Mouse (Mus musculus) liver, adult 2 months (tissue): Measurements from ENCODE around the gene Dhx32. TPM values are rescaled to one million over a fixed set of nuclear protein-coding genes. Genes with fewer than 3 reads are reported as not detected.

ENCODE experiments used
- DNase-seq: peaks from one replicate; pipeline ENCODE4 v3.0.0-alpha.2; 2011; ENCODE audit warnings: low read depth, low spot score; ENCODE audit errors: extremely low read depth
- H3K27ac ChIP-seq: fragments of 200-500 bp; replicated peaks from 2 replicates; pipeline ENCODE4 v1.5.1; 2012; ENCODE audit warnings: low read depth, mild to moderate bottlenecking, control low read depth, inconsistent platforms, low read length; ENCODE audit not compliant: insufficient read depth
- H3K27me3 ChIP-seq: fragments of 200-500 bp; 2 replicates; pipeline ENCODE4 v1.6.1; 2012; ENCODE audit warnings: mild to moderate bottlenecking, moderate library complexity, low read length, inconsistent platforms; ENCODE audit not compliant: control insufficient read depth, insufficient read depth
- H3K36me3 ChIP-seq: fragments of 200-500 bp; 2 replicates; pipeline ENCODE4 v1.6.1; 2012; ENCODE audit warnings: low read length, inconsistent platforms; ENCODE audit not compliant: control insufficient read depth, insufficient read depth
- H3K4me1 ChIP-seq: fragments of 200-500 bp; 2 replicates; pipeline ENCODE4 v1.6.1; 2011; ENCODE audit warnings: low read length; ENCODE audit not compliant: control insufficient read depth, insufficient read depth
- H3K4me3 ChIP-seq: fragments of 200-500 bp; 2 replicates; pipeline ENCODE4 v1.5.1; 2011; ENCODE audit warnings: low read depth, mild to moderate bottlenecking, control low read depth, low read length, moderate library complexity; ENCODE audit not compliant: insufficient read depth
- H3K79me2 ChIP-seq: fragments of 200-500 bp; 2 replicates; pipeline ENCODE4 v1.6.1; 2012; ENCODE audit warnings: inconsistent platforms, mild to moderate bottlenecking, low read length, moderate library complexity; ENCODE audit not compliant: control insufficient read depth, insufficient read depth
- H3K9ac ChIP-seq: fragments of 200-500 bp; 2 replicates; pipeline ENCODE4 v1.6.1; 2012; ENCODE audit warnings: low read depth, mild to moderate bottlenecking, control low read depth, inconsistent platforms, low read length
- CTCF ChIP-seq: fragments of 200-500 bp; IDR thresholded peaks from 2 replicates; pipeline ENCODE4 v1.5.1; 2011; ENCODE audit warnings: low read depth, low read length, control low read depth
- POLR2A ChIP-seq: fragments of 200-500 bp; IDR thresholded peaks from 2 replicates; pipeline ENCODE4 v1.6.1; 2011; ENCODE audit warnings: low read length, control low read depth; ENCODE audit not compliant: insufficient read depth; ENCODE audit errors: extremely low read depth
- WGBS: fragments of 180-500 bp; shearing (Covaris S2); methylation state at CpG from one replicate; pipeline ENCODE4 v1.1.7; 2018; 5-methylcytosine and 5-hydroxymethylcytosine counted together
- polyA plus RNA-seq: library from polyadenylated mRNA; depleted of rRNA; stranded (reverse); fragments of >200 nt; gene quantifications from 2 replicates; pipeline ENCODE4 v1.2.3, GENCODE M21; 2012
- total RNA-seq: library from RNA; depleted of rRNA; stranded (reverse); fragments of >200 nt; gene quantifications from 2 replicates; pipeline ENCODE4 v1.2.3, GENCODE M21; 2014

The Dhx32 gene
- total and polyA plus RNA-seq, 2 experiments = 17.0 to 24.0 TPM

- H3K4me1 ChIP-seq = peaks cover 29% of the 10 kb centered on the region
- TF ChIP-seq CTCF = no peak
- TF ChIP-seq POLR2A = no peak
- no peak overlapping the region for H3K4me3 ChIP-seq
- DNase-seq = peak; percentile 96
- peaks cover 1% of the 10 kb centered on the region; the same call in 1 of the 2 replicates for H3K36me3 ChIP-seq
- no peaks in the 10 kb centered on the region for H3K79me2 ChIP-seq
- H3K27ac ChIP-seq = peak overlapping the region; percentile 64
- WGBS = 14% methylated on average over 11 of the region's 11 CpGs
- H3K27me3 ChIP-seq = no peaks in the 10 kb centered on the region
- no peak overlapping the region for H3K9ac ChIP-seq
Measured at GRCm38 (mm10) chr7:133730324-133731191, 52.0 kb downstream of the Dhx32 start.

GRCm38 (mm10) chr7:133729351-133729750 is 53.2 kb downstream of the Dhx32 start:
- H3K27me3 ChIP-seq = no peaks in the 10 kb centered on the region
- TF ChIP-seq CTCF (no peak), POLR2A (no peak)
- no peak overlapping the region for H3K9ac ChIP-seq
- WGBS = 91% methylated on average over 5 of the region's 5 CpGs
- peaks cover 4% of the 10 kb centered on the region; the same call in 1 of the 2 replicates for H3K36me3 ChIP-seq
- H3K27ac ChIP-seq = no peak overlapping the region
- H3K4me1 ChIP-seq = peaks cover 29% of the 10 kb centered on the region
- no peaks in the 10 kb centered on the region for H3K79me2 ChIP-seq
- no peak for DNase-seq
- H3K4me3 ChIP-seq = no peak overlapping the region

GRCm38 (mm10) chr7:133727027-133727426 is 55.5 kb downstream of the Dhx32 start:
- Histone ChIP-seq H3K4me3 (no peak overlapping the region), H3K27ac (no peak overlapping the region), H3K27me3 (no peaks in the 10 kb centered on the region), H3K36me3 (peaks cover 4% of the 10 kb centered on the region; the same call in 1 of the 2 replicates), H3K4me1 (peaks cover 29% of the 10 kb centered on the region), H3K9ac (no peak overlapping the region), H3K79me2 (no peaks in the 10 kb centered on the region)
- WGBS = 89% methylated on average over 6 of the region's 6 CpGs
- DNase-seq = no peak
- TF ChIP-seq CTCF (no peak), POLR2A (no peak)

DNA sequence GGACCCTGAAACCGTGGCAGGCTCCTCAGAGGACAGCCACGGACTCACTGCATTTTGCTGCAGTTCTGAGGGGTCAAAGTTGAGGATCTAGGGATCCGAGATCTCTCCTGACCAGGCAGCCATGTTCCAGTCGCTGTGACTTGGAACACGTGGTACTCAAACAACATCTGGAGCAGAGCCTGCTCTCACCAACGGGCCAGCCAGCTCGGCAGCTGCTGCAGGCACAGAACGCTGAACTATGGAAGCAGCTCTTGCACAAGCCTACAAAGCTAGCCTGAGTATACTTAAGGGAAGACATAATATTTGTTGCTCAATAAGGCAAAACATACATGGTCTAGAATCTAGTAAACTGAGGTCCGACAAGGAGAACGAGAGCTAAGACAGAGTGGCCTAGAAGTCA is 57.0 kb downstream of the Dhx32 start:
- WGBS = 28% methylated on average over 10 of the region's 10 CpGs
- Histone ChIP-seq H3K9ac (no peak overlapping the region), H3K4me3 (no peak overlapping the region), H3K36me3 (peaks cover 15% of the 10 kb centered on the region; the same call in 1 of the 2 replicates), H3K79me2 (no peaks in the 10 kb centered on the region), H3K4me1 (peaks cover 22% of the 10 kb centered on the region), H3K27me3 (no peaks in the 10 kb centered on the region), H3K27ac (peak overlapping the region; percentile 81)
- TF ChIP-seq CTCF (no peak), POLR2A (no peak)
- peak; percentile 93 for DNase-seq

GRCm38 (mm10) chr7:133724844-133725243 is 57.7 kb downstream of the Dhx32 start:
- Histone ChIP-seq H3K27me3 (no peaks in the 10 kb centered on the region), H3K79me2 (no peaks in the 10 kb centered on the region), H3K27ac (no peak overlapping the region), H3K4me3 (no peak overlapping the region), H3K9ac (no peak overlapping the region), H3K4me1 (peaks cover 19% of the 10 kb centered on the region), H3K36me3 (peaks cover 22% of the 10 kb centered on the region)
- 90% methylated on average over 10 of the region's 10 CpGs for WGBS
- TF ChIP-seq POLR2A = no peak
- TF ChIP-seq CTCF = no peak
- DNase-seq = no peak

GRCm38 (mm10) chr7:133720616-133721015 is 61.9 kb downstream of the Dhx32 start:
- WGBS = 91% methylated on average over 11 of the region's 11 CpGs

More at GRCm38 (mm10) chr7:133720616-133721015, 61.9 kb downstream of the Dhx32 start:
- no peaks in the 10 kb centered on the region for H3K27me3 ChIP-seq
- H3K4me1 ChIP-seq = peaks cover 5% of the 10 kb centered on the region
- no peak overlapping the region for H3K27ac ChIP-seq
- no peak for TF ChIP-seq POLR2A
- TF ChIP-seq CTCF = no peak
- H3K4me3 ChIP-seq = no peak overlapping the region
- H3K36me3 ChIP-seq = peaks cover 59% of the 10 kb centered on the region
- H3K79me2 ChIP-seq = peaks cover 5% of the 10 kb centered on the region; the same call in 1 of the 2 replicates
- no peak overlapping the region for H3K9ac ChIP-seq
- DNase-seq = no peak
